Mouse (Mus musculus): ENCODE data around the gene Olfr1287. TPM values are rescaled to one million over a fixed set of nuclear protein-coding genes. Genes with fewer than 3 reads are reported as not detected.

Gene Olfr1287
- not detected in 2 replicates for polyA plus RNA-seq (2014; fragmentation: Nextera tagmentation; extraction: Ambion mirVana)

GRCm38 (mm10) chr2:111448842-111449241 is at the start of gene Olfr1287:
Olfr1287 (plus strand) TSS chr2:111449142.
- Histone ChIP-seq H3K4me2 (no peak within 1 kb of the TSS), H3K9me3 (replicated peaks; ENCODE audit: control insufficient read depth, low read length) (no peaks in the 10 kb centered on the region), H3K27ac (ENCODE audit: low read depth, low read length) (no peak within 1 kb of the TSS), H3K36me3 (ENCODE audit: control insufficient read depth, insufficient read depth, low read length) (no peaks in the 10 kb centered on the region), H3K4me1 (ENCODE audit: control insufficient read depth, insufficient read depth, low read length) (no peaks in the 10 kb centered on the region), H3K4me3 (ENCODE audit: low read depth, low read length) (no peak within 1 kb of the TSS), H3K9ac (ENCODE audit: low read depth, low read length) (no peak within 1 kb of the TSS), H3K27me3 (ENCODE audit: control insufficient read depth, insufficient read depth, low read length) (no peaks in the 10 kb centered on the region)
- 54% methylated on average over 1 of the region's 1 CpGs for WGBS (ENCODE audit: insufficient replicate concordance)
- ATAC-seq (replicated peaks; ENCODE audit: insufficient number of reproducible peaks, low FRiP score, low TSS enrichment): no peak

DNA sequence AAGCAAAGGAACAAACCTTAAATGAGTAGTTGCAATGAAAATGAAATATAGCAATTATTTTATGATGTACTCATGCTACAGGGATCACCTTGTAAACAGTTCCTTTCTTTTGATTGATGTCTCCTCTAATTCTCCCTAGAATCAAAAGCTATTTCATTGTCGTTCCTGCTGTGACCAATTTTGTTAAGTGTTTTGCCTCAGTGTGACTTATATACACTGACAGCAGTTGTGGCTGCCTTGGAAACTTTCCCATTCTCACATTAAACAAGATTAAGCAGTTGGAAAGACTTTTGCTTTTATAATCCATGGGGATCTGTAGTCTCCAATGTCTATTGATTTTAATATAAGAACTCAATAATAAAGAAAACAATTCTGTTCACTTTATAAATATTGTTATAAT is 26.0 kb upstream of the Olfr1287 start, which contains the start of gene Olfr1286:
Olfr1286 (minus strand) TSS at position 185 of the 400 bp plus-strand sequence.
- no peak within 1 kb of the TSS for H3K9ac ChIP-seq (ENCODE audit: low read depth, low read length)
- no peaks in the 10 kb centered on the region for H3K36me3 ChIP-seq (ENCODE audit: control insufficient read depth, insufficient read depth, low read length)
- H3K27ac ChIP-seq (ENCODE audit: low read depth, low read length): no peak within 1 kb of the TSS
- H3K4me3 ChIP-seq (ENCODE audit: low read depth, low read length): no peak within 1 kb of the TSS
- no peaks in the 10 kb centered on the region for H3K27me3 ChIP-seq (ENCODE audit: control insufficient read depth, insufficient read depth, low read length)
- 73% methylated on average over 1 of the region's 1 CpGs for WGBS (ENCODE audit: insufficient replicate concordance)
- no peaks in the 10 kb centered on the region for H3K9me3 ChIP-seq (replicated peaks; ENCODE audit: control insufficient read depth, low read length)
- H3K4me1 ChIP-seq (ENCODE audit: control insufficient read depth, insufficient read depth, low read length): no peaks in the 10 kb centered on the region
- no peak within 1 kb of the TSS for H3K4me2 ChIP-seq
- ATAC-seq (replicated peaks; ENCODE audit: insufficient number of reproducible peaks, low FRiP score, low TSS enrichment): no peak

- WGBS (ENCODE audit: insufficient replicate concordance): 80% methylated on average over 1 of the region's 1 CpGs
These were observed 24.9 kb downstream of the Olfr1287 start, which contains the start of gene Olfr1288 for GRCm38 (mm10) chr2:111473801-111474200. Olfr1288 (plus strand) TSS chr2:111474101.

DNA sequence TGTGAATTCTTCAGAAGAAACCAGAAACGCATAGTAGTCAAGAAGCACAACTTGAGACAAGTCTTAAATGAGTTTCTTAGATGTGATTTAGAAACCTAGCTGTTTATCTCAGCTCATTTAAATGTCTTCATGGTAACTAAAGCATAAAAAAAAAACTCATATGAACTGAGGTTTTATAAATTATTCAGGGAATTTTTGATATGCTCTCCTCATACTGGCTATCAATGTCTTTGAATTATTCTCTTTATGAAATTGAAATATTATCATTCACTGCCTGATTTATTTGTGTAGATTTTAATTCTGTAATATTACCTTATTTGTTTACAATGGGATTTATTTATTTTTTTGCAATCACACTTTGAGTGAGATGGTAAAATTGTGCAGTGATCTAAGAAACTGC is 31.6 kb downstream of the Olfr1287 start, which contains the start of gene Olfr1289:
Olfr1289 (plus strand) TSS at position 301 of the 400 bp plus-strand sequence.
- Histone ChIP-seq H3K9ac (ENCODE audit: low read depth, low read length) (no peak within 1 kb of the TSS), H3K9me3 (replicated peaks; ENCODE audit: control insufficient read depth, low read length) (no peaks in the 10 kb centered on the region), H3K36me3 (ENCODE audit: control insufficient read depth, insufficient read depth, low read length) (no peaks in the 10 kb centered on the region), H3K4me1 (ENCODE audit: control insufficient read depth, insufficient read depth, low read length) (no peaks in the 10 kb centered on the region), H3K4me2 (no peak within 1 kb of the TSS), H3K27ac (ENCODE audit: low read depth, low read length) (no peak within 1 kb of the TSS), H3K4me3 (ENCODE audit: low read depth, low read length) (no peak within 1 kb of the TSS), H3K27me3 (ENCODE audit: control insufficient read depth, insufficient read depth, low read length) (no peaks in the 10 kb centered on the region)
- 64% methylated on average over 1 of the region's 1 CpGs for WGBS (ENCODE audit: insufficient replicate concordance)
- no peak for ATAC-seq (replicated peaks; ENCODE audit: insufficient number of reproducible peaks, low FRiP score, low TSS enrichment)

More at GRCm38 (mm10) chr2:111473801-111474200, 24.9 kb downstream of the Olfr1287 start, which contains the start of gene Olfr1288:
- no peaks in the 10 kb centered on the region for H3K4me1 ChIP-seq (ENCODE audit: control insufficient read depth, insufficient read depth, low read length)
- H3K27ac ChIP-seq (ENCODE audit: low read depth, low read length): no peak within 1 kb of the TSS
- no peak within 1 kb of the TSS for H3K9ac ChIP-seq (ENCODE audit: low read depth, low read length)
- H3K36me3 ChIP-seq (ENCODE audit: control insufficient read depth, insufficient read depth, low read length): no peaks in the 10 kb centered on the region
- no peak within 1 kb of the TSS for H3K4me2 ChIP-seq
- no peaks in the 10 kb centered on the region for H3K9me3 ChIP-seq (replicated peaks; ENCODE audit: control insufficient read depth, low read length)
- no peak for ATAC-seq (replicated peaks; ENCODE audit: insufficient number of reproducible peaks, low FRiP score, low TSS enrichment)
- no peak within 1 kb of the TSS for H3K4me3 ChIP-seq (ENCODE audit: low read depth, low read length)
- no peaks in the 10 kb centered on the region for H3K27me3 ChIP-seq (ENCODE audit: control insufficient read depth, insufficient read depth, low read length)

DNA sequence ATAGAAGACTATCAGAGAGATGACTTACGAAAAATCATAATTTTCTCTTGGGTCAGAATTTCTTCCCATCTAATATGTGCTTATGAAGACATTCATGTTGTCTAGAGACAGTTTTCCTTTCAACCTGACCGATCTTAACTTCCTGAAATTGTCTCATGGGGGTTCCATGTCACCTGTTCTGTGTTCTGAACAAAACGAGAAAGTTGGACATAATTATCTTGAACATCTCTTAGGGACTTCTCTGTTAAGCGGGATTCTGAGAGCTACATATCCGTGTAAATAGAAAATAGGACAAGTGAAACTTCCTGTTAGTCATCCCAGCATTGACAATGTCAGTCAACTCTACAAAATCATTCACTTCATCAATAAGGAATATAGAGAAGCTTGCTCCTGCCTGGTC is 44.8 kb downstream of the Olfr1287 start, which contains the start of gene Olfr1290:
Olfr1290 (minus strand) TSS at position 101 of the 400 bp plus-strand sequence.
- WGBS (ENCODE audit: insufficient replicate concordance): 70% methylated on average over 5 of the region's 5 CpGs
- Histone ChIP-seq H3K4me3 (ENCODE audit: low read depth, low read length) (no peak within 1 kb of the TSS), H3K36me3 (ENCODE audit: control insufficient read depth, insufficient read depth, low read length) (no peaks in the 10 kb centered on the region), H3K27me3 (ENCODE audit: control insufficient read depth, insufficient read depth, low read length) (no peaks in the 10 kb centered on the region), H3K4me1 (ENCODE audit: control insufficient read depth, insufficient read depth, low read length) (no peaks in the 10 kb centered on the region), H3K9ac (ENCODE audit: low read depth, low read length) (no peak within 1 kb of the TSS), H3K9me3 (replicated peaks; ENCODE audit: control insufficient read depth, low read length) (no peaks in the 10 kb centered on the region), H3K27ac (ENCODE audit: low read depth, low read length) (no peak within 1 kb of the TSS), H3K4me2 (no peak within 1 kb of the TSS)
- no peak for ATAC-seq (replicated peaks; ENCODE audit: insufficient number of reproducible peaks, low FRiP score, low TSS enrichment)

DNA sequence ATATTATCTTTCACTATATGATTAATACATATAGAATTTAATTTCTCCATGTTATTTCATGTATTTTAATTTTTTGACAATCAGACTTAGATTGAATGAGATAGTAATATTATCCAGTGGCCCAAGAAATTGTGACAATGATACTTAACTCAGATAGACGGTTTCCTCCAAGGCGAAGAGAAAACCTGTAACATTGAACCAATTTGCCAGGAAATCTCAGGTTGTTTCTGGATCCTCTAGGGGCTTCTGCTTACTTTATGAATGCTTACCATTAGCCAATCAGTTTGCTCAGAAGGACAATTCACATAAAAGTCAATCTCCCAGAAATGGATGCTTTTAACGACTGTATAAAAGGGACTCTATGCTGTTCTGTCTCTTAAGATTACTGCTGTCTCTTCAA is 47.9 kb downstream of the Olfr1287 start, which contains the start of gene Olfr1291-ps1:
Olfr1291-ps1 (plus strand) TSS at position 301 of the 400 bp plus-strand sequence.
- no peak within 1 kb of the TSS for H3K4me2 ChIP-seq
- no peaks in the 10 kb centered on the region for H3K27me3 ChIP-seq (ENCODE audit: control insufficient read depth, insufficient read depth, low read length)
- no peak within 1 kb of the TSS for H3K9ac ChIP-seq (ENCODE audit: low read depth, low read length)
- 89% methylated on average over 3 of the region's 3 CpGs for WGBS (ENCODE audit: insufficient replicate concordance)
- H3K4me3 ChIP-seq (ENCODE audit: low read depth, low read length): no peak within 1 kb of the TSS
- H3K4me1 ChIP-seq (ENCODE audit: control insufficient read depth, insufficient read depth, low read length): no peaks in the 10 kb centered on the region
- no peak for ATAC-seq (replicated peaks; ENCODE audit: insufficient number of reproducible peaks, low FRiP score, low TSS enrichment)
- no peak within 1 kb of the TSS for H3K27ac ChIP-seq (ENCODE audit: low read depth, low read length)
- H3K36me3 ChIP-seq (ENCODE audit: control insufficient read depth, insufficient read depth, low read length): no peaks in the 10 kb centered on the region
- no peaks in the 10 kb centered on the region for H3K9me3 ChIP-seq (replicated peaks; ENCODE audit: control insufficient read depth, low read length)

Other genes starting within 250 kb of the Olfr1287 start
- not detected in 2 replicates for gene 4930430A15Rik, start 219.5 kb upstream of the Olfr1287 start, polyA plus RNA-seq (2014; fragmentation: Nextera tagmentation; extraction: Ambion mirVana)
- not detected in 2 replicates for gene Olfr1275, start 213.9 kb upstream of the Olfr1287 start, polyA plus RNA-seq (2014; fragmentation: Nextera tagmentation; extraction: Ambion mirVana)
- not detected in 2 replicates for gene Olfr1276, start 194.6 kb upstream of the Olfr1287 start, polyA plus RNA-seq (2014; fragmentation: Nextera tagmentation; extraction: Ambion mirVana)
- gene Olfr1277, start 175.0 kb upstream of the Olfr1287 start, polyA plus RNA-seq (2014; fragmentation: Nextera tagmentation; extraction: Ambion mirVana): not detected in 2 replicates
- gene Olfr1278, start 159.0 kb upstream of the Olfr1287 start, polyA plus RNA-seq (2014; fragmentation: Nextera tagmentation; extraction: Ambion mirVana): not detected in 2 replicates
- not detected in 2 replicates for gene Olfr1279, start 148.5 kb upstream of the Olfr1287 start, polyA plus RNA-seq (2014; fragmentation: Nextera tagmentation; extraction: Ambion mirVana)
- gene Olfr1280, start 135.1 kb upstream of the Olfr1287 start, polyA plus RNA-seq (2014; fragmentation: Nextera tagmentation; extraction: Ambion mirVana): not detected in 2 replicates
- gene Olfr1281, start 122.6 kb upstream of the Olfr1287 start, polyA plus RNA-seq (2014; fragmentation: Nextera tagmentation; extraction: Ambion mirVana): not detected in 2 replicates
- gene Olfr1282, start 113.1 kb upstream of the Olfr1287 start, polyA plus RNA-seq (2014; fragmentation: Nextera tagmentation; extraction: Ambion mirVana): not detected in 2 replicates
- not detected in 2 replicates for gene Olfr1283, start 82.4 kb upstream of the Olfr1287 start, polyA plus RNA-seq (2014; fragmentation: Nextera tagmentation; extraction: Ambion mirVana)
- not detected in 2 replicates for gene Olfr1284, start 73.6 kb upstream of the Olfr1287 start, polyA plus RNA-seq (2014; fragmentation: Nextera tagmentation; extraction: Ambion mirVana)
- not detected in 2 replicates for gene Olfr1286, start 26.0 kb upstream of the Olfr1287 start, polyA plus RNA-seq (2014; fragmentation: Nextera tagmentation; extraction: Ambion mirVana)
- not detected in 2 replicates for gene Olfr1288, start 25.0 kb downstream of the Olfr1287 start, polyA plus RNA-seq (2014; fragmentation: Nextera tagmentation; extraction: Ambion mirVana)
- not detected in 2 replicates for gene Olfr1289, start 31.7 kb downstream of the Olfr1287 start, polyA plus RNA-seq (2014; fragmentation: Nextera tagmentation; extraction: Ambion mirVana)
- 0.28 TPM in 1 of 2 replicates, not detected in the other for gene Olfr1290, start 44.7 kb downstream of the Olfr1287 start, polyA plus RNA-seq (2014; fragmentation: Nextera tagmentation; extraction: Ambion mirVana)
- gene Olfr1291-ps1, start 48.0 kb downstream of the Olfr1287 start, polyA plus RNA-seq (2014; fragmentation: Nextera tagmentation; extraction: Ambion mirVana): 0.04 and 0.13 TPM in 2 replicates
- gene Olfr1293-ps, start 76.1 kb downstream of the Olfr1287 start, polyA plus RNA-seq (2014; fragmentation: Nextera tagmentation; extraction: Ambion mirVana): not detected in 2 replicates
- not detected in 2 replicates for gene Olfr1294, start 91.1 kb downstream of the Olfr1287 start, polyA plus RNA-seq (2014; fragmentation: Nextera tagmentation; extraction: Ambion mirVana)
- gene Olfr1295, start 120.5 kb downstream of the Olfr1287 start, polyA plus RNA-seq (2014; fragmentation: Nextera tagmentation; extraction: Ambion mirVana): not detected in 2 replicates
- gene Olfr1297, start 177.4 kb downstream of the Olfr1287 start, polyA plus RNA-seq (2014; fragmentation: Nextera tagmentation; extraction: Ambion mirVana): not detected in 2 replicates
- gene Olfr1298, start 200.1 kb downstream of the Olfr1287 start, polyA plus RNA-seq (2014; fragmentation: Nextera tagmentation; extraction: Ambion mirVana): not detected in 2 replicates
- gene Olfr1299, start 212.3 kb downstream of the Olfr1287 start, polyA plus RNA-seq (2014; fragmentation: Nextera tagmentation; extraction: Ambion mirVana): not detected in 2 replicates

Measured in heart, embryonic 11.5 days (tissue).